Mouse (Mus musculus) Patski (cell line): ENCODE measurements around the gene Sntb2. TPM values are rescaled to one million over a fixed set of nuclear protein-coding genes. Genes with fewer than 3 reads are reported as not detected.
A peak's percentile ranks its signal among the peaks of the same experiment; 100 is the strongest.
"Not testable (repeated sequence)": the region's sequence is repeated elsewhere in the genome, so short reads cannot be mapped to it uniquely, and the experiment has no call there.

ENCODE experiments used
- ATAC-seq: fragments of 100-300 bp; one replicate; pipeline ENCODE4 v1.8.0; 2021
- CTCF ChIA-PET: fragments of 350-600 bp; sonication (Branson Sonifier 250); formaldehyde crosslinking; loops from one replicate; lab custom pipeline; 2022; ENCODE audit warnings: inconsistent platforms; lab: Charles Lee
- POLR2A ChIA-PET: fragments of 350-600 bp; sonication (Branson Sonifier 250); formaldehyde crosslinking; loops from one replicate; lab custom pipeline; 2022; ENCODE audit warnings: antibody characterized with exemption, inconsistent platforms; lab: Charles Lee
- DNase-seq: peaks from one replicate; pipeline ENCODE4 v3.0.0-alpha.2; 2011; ENCODE audit warnings: low read depth, low spot score
- H3K27me3 ChIP-seq: fragments of 371-371 bp; one replicate; pipeline ENCODE4 v1.5.1; 2021
- CTCF ChIP-seq: fragments of 100-300 bp; IDR thresholded peaks from one replicate; pipeline ENCODE4 v1.5.1; 2021
- in situ Hi-C: fragments of 300-500 bp; cut with MboI; formaldehyde crosslinking; loops from 3 replicates; pipeline ENCODE4 v1.11.1; 2018; ENCODE audit warnings: low pct_unique_long_range_greater_than_20kb, mixed read lengths
- polyA plus RNA-seq: library from polyadenylated mRNA; unstranded; gene quantifications from one replicate; pipeline ENCODE4 v1.2.3, GENCODE M21; 2021

The Sntb2 gene
- polyA plus RNA-seq, 1 experiment from 2014 or later: 33.4 TPM

DNA sequence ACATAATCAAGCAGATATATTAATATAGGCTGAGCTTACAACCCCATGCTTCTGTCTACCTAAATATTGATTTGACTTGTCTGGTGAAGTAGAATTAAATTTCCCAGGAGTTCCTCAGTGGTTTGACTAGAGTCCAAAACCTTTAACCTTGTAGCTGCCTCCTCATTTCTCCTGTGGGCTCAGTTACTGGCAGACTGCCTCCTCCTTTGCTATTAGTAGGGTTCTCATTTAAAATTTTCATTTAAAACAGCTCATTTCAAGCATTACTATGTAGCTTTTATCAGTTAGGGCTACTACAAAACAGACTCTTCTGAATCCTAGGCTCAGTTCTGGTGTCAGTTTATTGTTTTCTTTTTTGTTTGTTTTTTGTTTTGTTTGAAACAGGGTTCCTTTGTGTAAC lies 50.4 kb downstream of the Sntb2 start:
- H3K27me3 ChIP-seq: no peaks in the 10 kb centered on the region
- CTCF ChIA-PET: interaction anchor here (0.6 to 3.4 kb wide), 5 partner anchors 9 to 28 kb away, joined by 3 to 13 read pairs (median 3); no protein-coding TSS in a partner anchor
- TF ChIP-seq CTCF: no peak
- no peak for ATAC-seq
- POLR2A ChIA-PET: interaction anchor here (0.6 to 1.0 kb wide), 2 partner anchors 11 to 15 kb away, joined by 3 to 4 read pairs; no protein-coding TSS in a partner anchor
- DNase-seq: no peak
- in situ Hi-C loops: loop anchor here (25.0 kb wide), 1 partner anchor 574 kb away; the partner anchor contains the start of gene Zfp90

DNA sequence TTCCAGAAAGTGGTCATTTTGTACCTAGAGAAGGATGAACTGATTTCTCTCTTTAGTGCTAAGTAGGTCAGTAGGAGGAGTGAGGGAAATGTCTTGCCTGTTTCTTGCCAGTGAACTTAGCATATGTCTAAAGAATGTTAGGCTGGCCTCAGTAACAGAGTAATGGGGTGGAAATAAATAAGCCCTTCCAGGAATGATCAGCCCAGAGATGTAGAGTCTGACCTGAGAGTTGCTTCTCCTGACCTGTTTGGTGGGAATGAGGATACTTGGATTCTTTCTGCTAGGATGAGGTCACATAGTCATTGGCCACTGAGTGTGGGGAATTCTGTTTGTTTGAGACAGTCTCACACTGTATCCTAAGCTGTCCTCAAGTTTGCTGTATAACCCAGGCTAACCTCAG lies 52.0 kb downstream of the Sntb2 start:
- DNase-seq: peak; percentile 63
- ChIA-PET CTCF (interaction anchor here (0.8 to 3.4 kb wide), 4 partner anchors 9 to 49 kb away, joined by 3 to 13 read pairs (median 4); no protein-coding TSS in a partner anchor), POLR2A (interaction anchor here (1.4 kb wide), 1 partner anchor 52 kb away, joined by 4 read pairs; the partner anchor contains the start of gene Sntb2)
- TF ChIP-seq CTCF: no peak
- ATAC-seq: peak; percentile 94
- in situ Hi-C loops: loop anchor here (25.0 kb wide), 1 partner anchor 575 kb away; the partner anchor contains the start of gene Zfp90
- H3K27me3 ChIP-seq: no peaks in the 10 kb centered on the region

DNA sequence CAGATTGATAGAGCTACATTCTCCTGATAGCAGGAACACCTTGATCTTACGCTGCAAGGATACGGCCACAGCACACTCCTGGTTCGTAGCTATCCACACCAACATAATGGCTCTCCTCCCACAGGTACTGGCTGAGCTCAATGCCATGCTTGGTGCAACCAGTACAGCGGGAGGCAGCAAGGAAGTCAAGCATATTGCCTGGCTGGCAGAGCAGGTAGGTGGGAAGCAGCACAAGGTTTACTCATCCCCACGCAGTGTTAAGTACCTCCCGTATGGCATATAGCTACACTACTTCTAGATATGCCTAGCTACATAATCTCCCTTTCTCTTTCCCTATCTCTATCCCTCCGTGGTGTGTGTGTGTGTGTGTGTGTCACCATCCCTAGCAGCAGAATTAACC lies 55.8 kb downstream of the Sntb2 start:
- H3K27me3 ChIP-seq: no peaks in the 10 kb centered on the region
- no peak for DNase-seq
- in situ Hi-C loops: loop anchor here (25.0 kb wide), 1 partner anchor 579 kb away; the partner anchor contains the start of gene Zfp90
- ChIA-PET CTCF (interaction anchor here (0.7 to 1.9 kb wide), 2 partner anchors 11 to 103 kb away, joined by 3 to 6 read pairs; no protein-coding TSS in a partner anchor), POLR2A (interaction anchor here (0.7 to 0.9 kb wide), 2 partner anchors 12 to 104 kb away, joined by 3 read pairs; no protein-coding TSS in a partner anchor)
- TF ChIP-seq CTCF: no peak
- ATAC-seq: no peak

DNA sequence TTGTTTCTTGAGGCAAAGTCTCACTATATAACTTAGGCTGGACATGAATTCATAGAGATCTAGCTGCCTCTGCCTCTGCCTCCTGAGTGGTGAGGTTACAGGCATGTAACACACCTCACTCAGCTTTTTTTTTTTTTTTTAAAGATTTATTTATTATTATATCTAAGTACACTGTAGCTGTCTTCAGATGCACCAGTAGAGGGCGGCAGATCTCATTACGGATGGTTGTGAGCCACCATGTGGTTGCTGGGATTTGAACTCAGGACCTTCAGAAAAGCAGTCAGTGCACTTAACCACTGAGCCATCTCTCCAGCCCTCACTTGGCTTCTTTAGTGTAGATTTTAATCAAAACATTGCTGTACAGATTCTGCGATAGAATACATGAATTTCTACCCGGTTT lies 60.8 kb downstream of the Sntb2 start:
- DNase-seq, H3K27me3 ChIP-seq, ATAC-seq, CTCF ChIA-PET: not testable (repeated sequence)
- in situ Hi-C loops: loop anchor here (25.0 kb wide), 1 partner anchor 584 kb away; the partner anchor contains the start of gene Zfp90
- POLR2A ChIA-PET: interaction anchor here (0.5 kb wide), 1 partner anchor 272 kb away, joined by 5 read pairs; no protein-coding TSS in a partner anchor
- TF ChIP-seq CTCF: peak; percentile 60

DNA sequence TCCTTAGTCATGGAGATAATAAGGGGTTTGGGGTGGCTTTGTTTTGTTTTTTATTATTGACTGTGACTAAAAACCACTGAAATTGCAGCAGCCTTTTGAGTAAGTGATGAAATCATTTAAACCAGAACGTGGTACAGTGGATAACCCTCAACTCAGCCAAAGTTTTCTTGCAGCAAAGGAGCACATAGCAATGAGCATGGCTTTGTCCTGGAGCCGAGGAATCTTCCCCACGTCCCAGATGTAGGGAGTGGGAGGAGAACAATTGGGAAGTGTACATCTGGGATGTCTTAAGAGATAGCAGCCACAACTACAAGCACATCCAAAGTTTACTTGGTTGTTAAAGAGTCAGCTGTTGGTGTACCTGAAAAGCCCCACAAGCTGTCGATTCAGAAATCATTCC lies 61.9 kb downstream of the Sntb2 start:
- ATAC-seq (no peak), DNase-seq (no peak)
- H3K27me3 ChIP-seq: no peaks in the 10 kb centered on the region
- in situ Hi-C loops: loop anchor here (25.0 kb wide), 1 partner anchor 585 kb away; the partner anchor contains the start of gene Zfp90
- no peak for TF ChIP-seq CTCF
- ChIA-PET CTCF (interaction anchor here (1.1 to 1.2 kb wide), 2 partner anchors 10 to 54 kb away, joined by 3 read pairs; no protein-coding TSS in a partner anchor), POLR2A (interaction anchor here (0.6 kb wide), 1 partner anchor 72 kb away, joined by 3 read pairs; no protein-coding TSS in a partner anchor)

DNA sequence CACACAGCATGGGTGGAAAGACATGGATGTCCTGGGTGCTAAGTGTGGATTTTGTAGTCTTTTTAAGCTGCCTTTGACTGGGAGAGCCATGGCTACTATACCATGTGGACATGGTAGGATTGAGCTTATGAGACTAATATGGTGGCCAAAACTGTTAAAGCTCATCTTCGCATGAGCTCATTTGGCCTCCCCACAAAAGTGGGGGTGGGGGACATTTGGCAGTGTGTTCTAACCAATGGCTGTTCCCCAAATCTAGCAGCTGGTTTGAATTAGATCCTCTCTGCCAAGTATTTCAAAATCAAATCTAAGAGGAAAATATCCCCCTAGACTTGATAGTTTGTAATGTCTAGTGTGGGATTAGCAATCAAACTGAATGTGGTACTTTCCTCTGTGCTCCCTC lies 63.5 kb downstream of the Sntb2 start:
- no peak for ATAC-seq
- no peak for DNase-seq
- ChIA-PET CTCF (interaction anchor here (0.9 to 1.3 kb wide), 2 partner anchors 92 to 281 kb away, joined by 4 read pairs; no protein-coding TSS in a partner anchor), POLR2A (interaction anchor here (0.6 kb wide), 1 partner anchor 1123 kb away, joined by 3 read pairs; no protein-coding TSS in a partner anchor)
- in situ Hi-C loops: loop anchor here (25.0 kb wide), 1 partner anchor 587 kb away; the partner anchor contains the start of gene Zfp90
- H3K27me3 ChIP-seq: no peaks in the 10 kb centered on the region
- no peak for TF ChIP-seq CTCF

DNA sequence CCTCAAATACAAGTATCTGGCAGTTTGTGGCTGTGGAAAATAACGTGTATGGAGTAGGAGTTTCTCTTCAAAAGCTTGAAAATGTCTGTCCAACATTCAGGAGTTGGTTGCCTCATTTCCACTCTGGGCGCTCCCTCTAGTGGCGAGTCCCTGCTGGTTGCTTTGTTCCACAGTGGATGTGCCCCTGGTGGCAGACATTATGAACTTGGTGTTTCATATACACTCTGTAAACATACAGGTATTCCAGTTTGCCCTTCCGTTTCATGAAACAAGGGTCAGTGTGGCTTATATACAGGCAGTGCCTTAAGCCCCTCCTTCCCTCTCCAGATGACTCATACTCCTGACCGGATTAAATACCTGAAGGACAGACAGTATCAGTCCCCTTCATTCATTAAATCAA lies 67.0 kb downstream of the Sntb2 start:
- POLR2A ChIA-PET: interaction anchor here (0.7 to 1.2 kb wide), 4 partner anchors 11 to 109 kb away, joined by 3 read pairs; no protein-coding TSS in a partner anchor
- in situ Hi-C loops: loop anchor here (5.0 kb wide), 2 partner anchors 105 to 285 kb away; no protein-coding TSS in a partner anchor
- no peak for DNase-seq
- TF ChIP-seq CTCF: peak; percentile 99
- peak; percentile 60 for ATAC-seq
- H3K27me3 ChIP-seq: no peaks in the 10 kb centered on the region
- CTCF ChIA-PET: interaction anchor here (0.6 to 3.3 kb wide), 25 partner anchors 8 to 284 kb away, joined by 3 to 22 read pairs (median 4); partner anchors contain the start of gene Sntb2

DNA sequence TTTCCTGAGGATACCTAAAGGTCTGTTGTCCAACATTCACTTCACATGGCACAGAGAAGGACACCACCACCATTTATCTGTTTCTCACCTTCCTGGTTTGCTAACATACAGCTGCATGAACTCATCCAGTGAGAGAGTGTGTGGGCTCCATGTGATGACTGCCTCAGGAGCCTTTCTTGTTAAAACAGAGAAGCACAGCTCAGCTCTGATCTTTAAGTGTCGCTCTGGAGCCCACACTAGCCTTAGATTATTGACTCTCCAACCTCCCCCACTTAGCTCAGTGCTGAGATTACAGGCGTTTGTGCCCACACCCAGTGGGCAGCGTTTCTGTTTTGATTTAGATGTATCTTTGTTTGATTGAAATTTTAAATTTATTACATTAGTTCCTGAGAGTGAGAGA lies 72.2 kb downstream of the Sntb2 start:
- ChIA-PET POLR2A (interaction anchor here (0.6 to 1.0 kb wide), 3 partner anchors 8 to 73 kb away, joined by 3 to 5 read pairs (median 3); no protein-coding TSS in a partner anchor), CTCF (no interaction called here)
- DNase-seq (no peak), ATAC-seq (no peak)
- no peak for TF ChIP-seq CTCF
- no peaks in the 10 kb centered on the region for H3K27me3 ChIP-seq
- in situ Hi-C loops: no loop called here

DNA sequence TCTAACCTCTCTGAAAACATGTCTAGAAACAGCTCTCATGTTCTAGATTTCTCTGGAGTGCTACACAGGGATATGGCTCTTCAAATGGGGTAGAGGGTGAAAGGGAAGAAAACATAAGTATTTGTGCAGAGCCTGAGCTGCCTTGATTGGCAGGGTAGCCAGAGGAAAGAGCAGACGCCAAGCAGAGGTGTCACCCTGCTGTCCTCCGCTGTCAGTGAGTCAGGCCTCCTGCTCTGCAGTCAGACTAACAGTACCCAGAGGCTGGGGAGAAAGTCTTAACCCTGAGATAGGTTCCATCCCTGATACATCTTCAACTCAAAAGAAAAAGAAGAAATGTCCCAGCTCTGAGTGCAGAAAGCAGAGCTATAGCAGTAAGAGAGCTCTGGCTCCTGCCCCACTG lies 77.1 kb downstream of the Sntb2 start:
- ChIA-PET CTCF (interaction anchor here (1.2 to 4.9 kb wide), 3 partner anchors 10 to 295 kb away, joined by 3 to 22 read pairs (median 3); no protein-coding TSS in a partner anchor), POLR2A (no interaction called here)
- TF ChIP-seq CTCF: no peak
- ATAC-seq (no peak), DNase-seq (no peak)
- H3K27me3 ChIP-seq: no peaks in the 10 kb centered on the region
- in situ Hi-C loops: no loop called here

DNA sequence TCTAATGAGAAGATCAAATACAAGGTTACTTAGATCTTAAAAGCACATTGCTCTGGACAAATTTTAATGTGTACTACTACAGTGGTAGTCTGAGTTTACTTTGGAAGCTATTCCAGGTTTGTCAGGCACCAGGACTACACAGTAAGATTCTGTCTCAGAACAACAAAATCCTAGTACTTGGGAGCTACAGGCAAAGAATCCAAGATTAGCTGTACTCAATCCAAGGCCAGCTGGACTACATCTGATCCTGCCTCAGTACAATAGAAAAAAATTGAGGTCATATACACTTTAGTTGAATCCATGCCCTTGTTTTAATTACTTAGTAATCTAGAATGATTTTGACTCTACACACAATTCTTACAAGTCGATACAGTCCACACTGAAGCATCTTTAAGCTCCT lies 79.4 kb downstream of the Sntb2 start:
- in situ Hi-C loops: no loop called here
- H3K27me3 ChIP-seq: no peaks in the 10 kb centered on the region
- no peak for DNase-seq
- ATAC-seq: no peak
- no peak for TF ChIP-seq CTCF
- POLR2A ChIA-PET: no interaction called here
- CTCF ChIA-PET: interaction anchor here (1.0 to 4.9 kb wide), 3 partner anchors 12 to 297 kb away, joined by 3 to 22 read pairs (median 4); no protein-coding TSS in a partner anchor
